Mouse (Mus musculus): ENCODE results near the gene Klf16. TPM values are rescaled to one million over a fixed set of nuclear protein-coding genes. Genes with fewer than 3 reads are reported as not detected.
A peak's percentile ranks its signal among the peaks of the same experiment; 100 is the strongest.

Gene Klf16
- polyA plus RNA-seq, 1 experiment from 2014 or later: 11.3 TPM

GRCm38 (mm10) chr10:80570871-80571836 lies 6.0 kb downstream of the Klf16 start:
- Histone ChIP-seq H3K4me3 (replicated peaks) (peak overlapping the region; percentile 19), H3K9me3 (replicated peaks) (no peaks in the 10 kb centered on the region), H3K27ac (replicated peaks) (peak overlapping the region; percentile 4; the same call in 1 of the 2 replicates), H3K4me1 (peaks cover 71% of the 10 kb centered on the region), H3K9ac (no peak overlapping the region), H3K27me3 (no peaks in the 10 kb centered on the region), H3K36me3 (peaks cover 8% of the 10 kb centered on the region; the same call in 1 of the 2 replicates), H3K4me2 (replicated peaks) (peak overlapping the region; percentile 37)
- WGBS: 23% methylated on average over 30 of the region's 30 CpGs
- no peak for ATAC-seq (ENCODE audit: insufficient number of reproducible peaks, low FRiP score, low TSS enrichment, low read depth)

- Histone ChIP-seq H3K4me1 (peaks cover 66% of the 10 kb centered on the region), H3K9ac (no peak overlapping the region), H3K36me3 (peaks cover 12% of the 10 kb centered on the region; the same call in 1 of the 2 replicates), H3K4me3 (replicated peaks) (no peak overlapping the region), H3K9me3 (replicated peaks) (no peaks in the 10 kb centered on the region), H3K4me2 (replicated peaks) (no peak overlapping the region), H3K27ac (replicated peaks) (no peak overlapping the region; the same call in 1 of the 2 replicates), H3K27me3 (no peaks in the 10 kb centered on the region)
- WGBS: 87% methylated on average over 10 of the region's 10 CpGs
- no peak for ATAC-seq (ENCODE audit: insufficient number of reproducible peaks, low FRiP score, low TSS enrichment, low read depth)
These were observed 6.7 kb downstream of the Klf16 start for GRCm38 (mm10) chr10:80570419-80570818.

- H3K4me1 ChIP-seq: peaks cover 58% of the 10 kb centered on the region
- no peak for ATAC-seq (ENCODE audit: insufficient number of reproducible peaks, low FRiP score, low TSS enrichment, low read depth)
- H3K4me2 ChIP-seq (replicated peaks): no peak overlapping the region
- H3K27me3 ChIP-seq: no peaks in the 10 kb centered on the region
- WGBS: 31% methylated on average over 10 of the region's 10 CpGs
- H3K27ac ChIP-seq (replicated peaks): no peak overlapping the region
- H3K9me3 ChIP-seq (replicated peaks): no peaks in the 10 kb centered on the region
- no peak overlapping the region for H3K9ac ChIP-seq
- no peak overlapping the region for H3K4me3 ChIP-seq (replicated peaks)
- peaks cover 12% of the 10 kb centered on the region; the same call in 1 of the 2 replicates for H3K36me3 ChIP-seq
These were observed 7.5 kb downstream of the Klf16 start for GRCm38 (mm10) chr10:80569664-80570066.

GRCm38 (mm10) chr10:80568876-80569275 lies 8.2 kb downstream of the Klf16 start:
- ATAC-seq (ENCODE audit: insufficient number of reproducible peaks, low FRiP score, low TSS enrichment, low read depth): no peak
- Histone ChIP-seq H3K36me3 (peaks cover 12% of the 10 kb centered on the region; the same call in 1 of the 2 replicates), H3K27ac (replicated peaks) (no peak overlapping the region), H3K9me3 (replicated peaks) (no peaks in the 10 kb centered on the region), H3K4me1 (peaks cover 51% of the 10 kb centered on the region), H3K9ac (no peak overlapping the region), H3K4me2 (replicated peaks) (no peak overlapping the region), H3K27me3 (no peaks in the 10 kb centered on the region), H3K4me3 (replicated peaks) (no peak overlapping the region)
- WGBS: 95% methylated on average over 29 of the region's 29 CpGs

GRCm38 (mm10) chr10:80566375-80567092 lies 10.6 kb downstream of the Klf16 start:
- H3K27me3 ChIP-seq: no peaks in the 10 kb centered on the region
- H3K36me3 ChIP-seq: peaks cover 12% of the 10 kb centered on the region; the same call in 1 of the 2 replicates
- H3K4me1 ChIP-seq: peaks cover 44% of the 10 kb centered on the region
- H3K4me3 ChIP-seq (replicated peaks): no peak overlapping the region
- H3K4me2 ChIP-seq (replicated peaks): no peak overlapping the region
- peak; percentile 58 for ATAC-seq (ENCODE audit: insufficient number of reproducible peaks, low FRiP score, low TSS enrichment, low read depth)
- WGBS: 22% methylated on average over 17 of the region's 17 CpGs
- no peak overlapping the region for H3K27ac ChIP-seq (replicated peaks)
- H3K9me3 ChIP-seq (replicated peaks): no peaks in the 10 kb centered on the region
- H3K9ac ChIP-seq: no peak overlapping the region

GRCm38 (mm10) chr10:80561116-80561944 lies 15.8 kb downstream of the Klf16 start, which contains the start of gene Rexo1:
Rexo1 (minus strand) TSS chr10:80561560.
- Histone ChIP-seq H3K27ac (replicated peaks) (peak within 1 kb of the TSS; percentile 95), H3K4me1 (peaks cover 52% of the 10 kb centered on the region), H3K9ac (peak within 1 kb of the TSS; percentile 99), H3K4me2 (replicated peaks) (peak within 1 kb of the TSS; percentile 81), H3K4me3 (replicated peaks) (peak within 1 kb of the TSS; percentile 99), H3K9me3 (replicated peaks) (no peaks in the 10 kb centered on the region), H3K27me3 (no peaks in the 10 kb centered on the region), H3K36me3 (0 out of 2 replicates have a peak, but pooled peaks cover 4% of the 10 kb centered on the region)
- WGBS: under 1% methylated on average over 72 of the region's 72 CpGs
- peak; percentile 90 for ATAC-seq (ENCODE audit: insufficient number of reproducible peaks, low FRiP score, low TSS enrichment, low read depth)

- no peak overlapping the region for H3K27ac ChIP-seq (replicated peaks)
- H3K4me2 ChIP-seq (replicated peaks): peak overlapping the region; percentile 81
These were observed 16.5 kb downstream of the Klf16 start for GRCm38 (mm10) chr10:80560621-80561020.

GRCm38 (mm10) chr10:80559431-80559830 lies 17.7 kb downstream of the Klf16 start:
- Histone ChIP-seq H3K4me3 (replicated peaks) (no peak overlapping the region), H3K9ac (no peak overlapping the region), H3K9me3 (replicated peaks) (no peaks in the 10 kb centered on the region), H3K4me2 (replicated peaks) (no peak overlapping the region), H3K4me1 (peaks cover 48% of the 10 kb centered on the region), H3K27ac (replicated peaks) (no peak overlapping the region), H3K36me3 (no peaks in the 10 kb centered on the region), H3K27me3 (no peaks in the 10 kb centered on the region)
- ATAC-seq (ENCODE audit: insufficient number of reproducible peaks, low FRiP score, low TSS enrichment, low read depth): no peak
- WGBS: 96% methylated on average over 7 of the region's 7 CpGs

More at GRCm38 (mm10) chr10:80560621-80561020, 16.5 kb downstream of the Klf16 start:
- Histone ChIP-seq H3K4me3 (replicated peaks) (peak overlapping the region; percentile 99), H3K9me3 (replicated peaks) (no peaks in the 10 kb centered on the region), H3K36me3 (0 out of 2 replicates have a peak, but pooled peaks cover under 1% of the 10 kb centered on the region), H3K27me3 (no peaks in the 10 kb centered on the region), H3K9ac (peak overlapping the region; percentile 99), H3K4me1 (peaks cover 48% of the 10 kb centered on the region)
- no peak for ATAC-seq (ENCODE audit: insufficient number of reproducible peaks, low FRiP score, low TSS enrichment, low read depth)
- 1% methylated on average over 13 of the region's 13 CpGs for WGBS

- Histone ChIP-seq H3K9me3 (replicated peaks) (no peaks in the 10 kb centered on the region), H3K9ac (no peak overlapping the region), H3K36me3 (no peaks in the 10 kb centered on the region), H3K27me3 (no peaks in the 10 kb centered on the region), H3K4me2 (replicated peaks) (no peak overlapping the region), H3K4me1 (peaks cover 44% of the 10 kb centered on the region), H3K27ac (replicated peaks) (no peak overlapping the region), H3K4me3 (replicated peaks) (no peak overlapping the region)
- 39% methylated on average over 5 of the region's 5 CpGs for WGBS
- no peak for ATAC-seq (ENCODE audit: insufficient number of reproducible peaks, low FRiP score, low TSS enrichment, low read depth)
These were observed 19.7 kb downstream of the Klf16 start for GRCm38 (mm10) chr10:80557346-80557965.

GRCm38 (mm10) chr10:80553997-80554396 lies 23.1 kb downstream of the Klf16 start:
- peaks cover 21% of the 10 kb centered on the region for H3K4me1 ChIP-seq
- H3K27ac ChIP-seq (replicated peaks): no peak overlapping the region
- no peak overlapping the region for H3K4me3 ChIP-seq (replicated peaks)
- H3K27me3 ChIP-seq: no peaks in the 10 kb centered on the region
- ATAC-seq (ENCODE audit: insufficient number of reproducible peaks, low FRiP score, low TSS enrichment, low read depth): no peak
- WGBS: 85% methylated on average over 6 of the region's 6 CpGs
- peaks cover 20% of the 10 kb centered on the region for H3K36me3 ChIP-seq
- H3K9ac ChIP-seq: no peak overlapping the region
- H3K9me3 ChIP-seq (replicated peaks): no peaks in the 10 kb centered on the region
- H3K4me2 ChIP-seq (replicated peaks): no peak overlapping the region
